Mouse (Mus musculus) cortical plate, adult 2 months (tissue): ENCODE data around the gene Dio3. TPM values are rescaled to one million over a fixed set of nuclear protein-coding genes. Genes with fewer than 3 reads are reported as not detected.

Experiments
- H3K27ac ChIP-seq: fragments of 200-500 bp; 2 replicates; pipeline ENCODE4 v1.5.1; 2012; ENCODE audit warnings: low read length, control low read depth, inconsistent platforms; ENCODE audit not compliant: insufficient read depth
- H3K4me1 ChIP-seq: fragments of 200-500 bp; 2 replicates; pipeline ENCODE4 v1.6.1; 2011; ENCODE audit warnings: low read length; ENCODE audit not compliant: control insufficient read depth, insufficient read depth
- H3K4me3 ChIP-seq: fragments of 200-500 bp; 2 replicates; pipeline ENCODE4 v1.5.1; 2011; ENCODE audit warnings: mild to moderate bottlenecking, low read length, control low read depth; ENCODE audit not compliant: insufficient read depth
- CTCF ChIP-seq: fragments of 200-500 bp; IDR thresholded peaks from 2 replicates; pipeline ENCODE4 v1.5.1; 2011; ENCODE audit warnings: mild to moderate bottlenecking, control low read depth, low read length; ENCODE audit not compliant: insufficient read depth; ENCODE audit errors: extremely low read depth
- POLR2A ChIP-seq: fragments of 200-500 bp; IDR thresholded peaks from 2 replicates; pipeline ENCODE4 v1.6.1; 2011; ENCODE audit warnings: mild to moderate bottlenecking, low read length, control low read depth; ENCODE audit not compliant: insufficient read depth; ENCODE audit errors: extremely low read depth
- polyA plus RNA-seq: library from polyadenylated mRNA; depleted of rRNA; stranded (reverse); fragments of >200 nt; gene quantifications from 2 replicates; pipeline ENCODE4 v1.2.3, GENCODE M21; 2012

Gene Dio3
- polyA plus RNA-seq, 1 experiment = 1.2 TPM

DNA sequence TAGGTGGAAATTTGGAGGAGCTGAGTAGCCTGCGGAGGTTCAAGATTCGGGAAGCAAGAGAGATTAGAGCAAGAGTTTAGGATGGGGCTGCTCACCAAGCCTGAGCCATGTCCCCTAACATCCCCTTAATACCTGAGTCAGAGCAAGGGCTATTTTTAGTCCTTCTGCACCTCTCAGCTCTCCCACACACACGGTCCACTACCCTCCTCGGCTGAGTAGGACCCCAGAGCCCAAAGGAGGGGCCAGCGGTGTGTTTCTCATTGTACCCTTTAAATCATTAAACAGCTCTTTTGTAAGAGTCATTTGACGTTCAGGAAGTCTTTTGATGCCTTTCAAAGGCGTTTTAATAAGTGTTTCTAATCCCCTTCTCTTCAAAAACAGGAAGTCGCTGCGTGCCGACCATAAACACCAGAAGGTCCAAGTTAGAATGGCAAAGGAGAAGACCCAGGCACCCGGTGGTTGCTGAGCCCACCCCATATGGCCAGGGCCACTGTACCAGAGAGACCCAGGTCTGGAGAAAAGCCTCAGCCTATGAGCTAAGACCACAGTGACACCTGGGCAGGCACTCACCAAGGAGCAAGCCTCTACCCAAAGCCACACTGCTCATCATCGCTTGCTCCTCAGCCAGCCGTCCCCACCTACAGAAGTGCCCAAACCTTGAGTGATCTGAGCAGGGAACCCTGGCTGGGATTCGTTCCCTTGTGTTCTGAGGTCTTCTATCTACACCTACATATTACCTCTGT, 22.2 kb upstream of the Dio3 start:
- Histone ChIP-seq H3K27ac (no peak overlapping the region), H3K4me1 (peaks cover 2% of the 10 kb centered on the region; the same call in 1 of the 2 replicates), H3K4me3 (no peak overlapping the region)
- TF ChIP-seq POLR2A (no peak), CTCF (no peak)

DNA sequence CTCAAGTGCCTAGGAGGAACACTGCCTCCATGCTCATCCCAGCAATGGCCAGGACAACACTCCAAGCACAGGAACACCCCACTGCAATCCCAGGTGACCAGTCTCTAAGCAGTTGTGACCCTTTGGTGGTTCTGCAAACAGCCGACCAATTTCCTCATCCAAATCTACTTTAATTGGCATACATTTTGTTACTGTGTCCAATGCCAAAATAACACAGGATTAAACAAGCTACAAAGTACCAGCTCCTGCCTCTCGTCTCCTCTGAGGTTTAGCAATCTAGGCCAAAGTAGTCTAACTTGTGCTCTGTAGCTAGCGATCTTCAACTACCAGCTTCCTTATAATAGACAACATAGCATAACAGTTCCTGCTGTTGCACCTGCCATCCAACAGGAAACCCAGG, 10.6 kb upstream of the Dio3 start:
- Histone ChIP-seq H3K27ac (no peak overlapping the region), H3K4me1 (no peaks in the 10 kb centered on the region), H3K4me3 (no peak overlapping the region)
- no peak for TF ChIP-seq CTCF
- no peak for TF ChIP-seq POLR2A

DNA sequence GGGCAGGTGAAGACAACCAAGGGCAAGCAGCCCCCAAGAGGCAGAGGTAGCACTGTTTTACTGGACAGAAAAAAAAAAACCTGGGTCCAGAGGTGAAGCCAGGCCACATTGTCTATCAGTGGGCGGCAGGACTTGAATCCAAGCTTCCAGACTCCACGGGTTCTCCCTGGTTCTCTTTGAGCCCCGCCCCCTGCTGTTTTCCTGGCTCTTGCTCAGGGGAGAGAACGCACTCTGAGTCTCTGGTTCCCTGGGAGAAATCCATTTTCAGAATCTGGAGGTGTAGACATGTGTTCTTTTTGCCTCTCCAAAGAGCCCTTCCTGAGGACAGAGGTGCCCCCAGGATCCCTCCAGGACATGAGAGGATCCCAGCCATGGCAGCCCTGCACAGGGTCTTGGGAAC, 9.2 kb upstream of the Dio3 start:
- H3K4me1 ChIP-seq = no peaks in the 10 kb centered on the region
- H3K27ac ChIP-seq = no peak overlapping the region
- no peak for TF ChIP-seq POLR2A
- TF ChIP-seq CTCF = no peak
- H3K4me3 ChIP-seq = no peak overlapping the region

DNA sequence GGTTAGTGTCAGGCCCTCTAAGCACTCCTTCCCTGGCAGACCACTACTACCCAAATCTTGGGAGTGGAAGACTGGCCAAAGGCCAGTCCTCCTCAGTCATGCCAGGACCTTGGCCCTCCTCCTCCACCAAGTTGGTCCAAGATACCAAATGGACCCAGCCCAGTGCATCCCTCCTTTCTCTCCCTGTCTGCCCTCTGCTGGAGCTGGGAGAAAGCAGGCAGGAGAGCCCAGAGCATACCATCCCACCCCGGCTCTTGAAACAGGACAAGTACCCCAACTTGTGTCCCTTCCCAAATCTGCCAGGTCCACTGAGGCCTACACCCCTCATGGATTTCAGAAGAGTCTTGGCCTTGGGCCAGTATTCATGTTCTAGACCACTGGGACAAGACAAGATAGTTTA, 2.8 kb upstream of the Dio3 start:
- H3K4me3 ChIP-seq = no peak overlapping the region
- TF ChIP-seq CTCF = no peak
- no peak for TF ChIP-seq POLR2A
- no peak overlapping the region for H3K27ac ChIP-seq
- no peaks in the 10 kb centered on the region for H3K4me1 ChIP-seq

DNA sequence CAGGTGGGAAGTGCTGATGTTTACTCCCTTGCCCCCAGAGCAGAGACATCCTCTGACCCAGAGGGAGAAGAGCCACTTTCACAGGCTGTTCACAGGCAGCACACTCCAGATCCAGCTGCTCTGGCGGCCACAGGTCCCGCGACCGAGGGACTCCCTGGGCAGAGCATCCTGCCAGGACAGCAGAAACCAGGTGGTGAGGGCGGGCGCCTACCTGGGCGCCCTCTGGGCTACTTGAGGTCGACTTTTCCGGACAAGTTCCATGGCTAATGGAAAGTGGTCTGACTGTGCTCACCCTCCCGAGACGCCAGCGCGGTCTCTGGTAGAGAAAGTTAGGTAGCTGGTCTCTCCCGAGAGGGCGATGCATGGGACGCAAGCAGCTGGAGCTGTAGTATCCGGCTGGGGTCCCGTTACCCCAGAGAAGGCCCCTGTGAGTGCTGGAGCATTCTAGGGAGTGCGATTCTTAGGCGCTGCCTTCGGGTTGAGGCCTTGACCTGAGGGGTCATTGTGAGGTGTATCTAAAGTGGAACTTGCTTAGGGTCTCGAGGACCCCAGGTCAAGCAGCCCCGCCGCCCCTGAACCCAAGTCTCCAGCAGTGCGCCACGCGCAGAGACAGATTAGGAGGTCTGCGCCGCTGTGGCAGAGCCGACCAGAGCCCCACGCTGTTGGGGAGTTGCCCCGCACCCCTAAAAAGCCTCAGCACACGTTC, 1.5 kb upstream of the Dio3 start:
- TF ChIP-seq CTCF (no peak), POLR2A (no peak)
- Histone ChIP-seq H3K27ac (no peak overlapping the region), H3K4me3 (no peak overlapping the region), H3K4me1 (no peaks in the 10 kb centered on the region)

DNA sequence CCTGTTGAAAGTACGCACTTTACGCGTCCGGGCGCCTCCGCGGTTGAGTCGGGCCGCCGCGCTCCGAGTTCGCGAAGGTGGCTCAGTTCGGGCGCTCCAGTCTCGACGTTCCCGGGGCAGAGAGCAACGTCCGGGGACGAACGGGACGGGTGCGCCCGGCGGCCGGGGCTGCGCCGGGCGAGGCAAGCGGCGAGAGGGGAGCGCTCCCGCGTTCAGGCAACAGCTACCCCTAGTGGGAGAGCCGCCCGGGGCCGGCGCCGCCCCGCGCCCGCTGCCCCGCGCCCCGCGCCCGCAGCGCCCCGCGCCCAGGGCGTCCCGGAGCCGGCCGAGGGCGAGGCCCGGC, 932 bp upstream of the Dio3 start:
- H3K4me3 ChIP-seq = no peak overlapping the region
- TF ChIP-seq CTCF (no peak), POLR2A (no peak)
- no peak overlapping the region for H3K27ac ChIP-seq
- no peaks in the 10 kb centered on the region for H3K4me1 ChIP-seq

DNA sequence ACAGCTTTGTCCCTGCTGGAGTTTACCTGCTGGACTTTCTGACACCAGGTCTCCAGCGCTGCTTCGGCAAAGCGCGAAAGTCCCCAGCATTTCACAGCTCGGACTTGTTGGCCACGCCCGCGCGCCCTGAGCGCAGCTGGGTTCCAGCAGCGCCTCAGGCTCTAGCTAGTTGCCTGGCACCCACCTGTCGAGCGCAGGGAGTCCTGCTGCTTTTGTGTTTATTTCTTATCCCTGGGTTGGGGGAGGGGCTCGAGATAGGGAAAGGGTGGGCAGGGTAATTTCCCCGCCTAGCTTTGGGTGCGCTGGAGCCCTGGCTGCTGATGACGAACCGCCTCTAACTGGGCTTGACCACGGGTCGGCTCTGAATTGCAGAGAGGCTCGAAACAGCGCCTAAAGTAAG, 1.5 kb downstream of the Dio3 start:
- TF ChIP-seq CTCF (no peak), POLR2A (no peak)

DNA sequence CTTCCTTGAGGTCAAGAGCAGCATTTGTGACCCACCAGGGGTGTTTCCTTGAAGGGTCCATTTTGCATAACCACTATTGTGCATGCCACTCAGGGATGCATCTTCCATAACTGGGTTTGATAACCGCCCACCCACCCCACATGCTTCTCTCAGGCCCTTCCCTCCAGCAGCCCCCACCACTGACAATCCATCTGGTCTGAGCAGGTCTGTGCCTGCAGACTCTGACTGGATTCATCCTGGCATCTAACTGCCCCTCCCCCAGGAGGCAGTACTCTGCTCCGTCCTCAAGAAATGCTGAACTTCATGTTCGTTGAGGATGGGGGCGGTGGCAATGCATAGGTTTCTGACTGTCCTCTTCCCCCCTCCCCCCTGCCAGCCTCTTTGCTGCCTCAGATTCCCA, 4.9 kb downstream of the Dio3 start:
- Histone ChIP-seq H3K4me3 (no peak overlapping the region), H3K27ac (no peak overlapping the region), H3K4me1 (no peaks in the 10 kb centered on the region)
- TF ChIP-seq CTCF (no peak), POLR2A (no peak)

More for the DNA sequence above, 1.5 kb downstream of the Dio3 start:
- Histone ChIP-seq H3K4me1 (no peaks in the 10 kb centered on the region), H3K4me3 (no peak overlapping the region), H3K27ac (no peak overlapping the region)

DNA sequence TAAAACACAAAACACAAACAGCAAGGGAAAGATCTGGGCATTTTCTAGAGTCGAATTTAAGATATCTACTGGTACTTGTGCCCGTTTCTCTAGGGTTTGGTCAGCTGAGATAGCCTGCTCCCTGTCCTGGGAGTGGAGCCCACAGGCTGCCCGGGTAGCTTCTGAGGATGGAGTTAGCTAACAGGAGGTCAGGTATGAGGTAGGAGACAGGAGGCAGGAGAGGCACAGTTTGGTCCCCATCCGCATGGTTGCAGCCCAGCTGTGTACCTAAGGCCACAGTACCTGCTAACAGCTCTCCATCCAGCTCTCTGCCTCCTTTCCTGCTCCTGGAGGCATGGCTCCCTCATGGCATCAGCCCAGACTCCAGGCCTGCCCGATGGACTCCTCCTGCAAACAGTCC, 13.9 kb downstream of the Dio3 start:
- no peaks in the 10 kb centered on the region for H3K4me1 ChIP-seq
- no peak overlapping the region for H3K27ac ChIP-seq
- no peak overlapping the region for H3K4me3 ChIP-seq
- TF ChIP-seq CTCF = no peak
- no peak for TF ChIP-seq POLR2A

DNA sequence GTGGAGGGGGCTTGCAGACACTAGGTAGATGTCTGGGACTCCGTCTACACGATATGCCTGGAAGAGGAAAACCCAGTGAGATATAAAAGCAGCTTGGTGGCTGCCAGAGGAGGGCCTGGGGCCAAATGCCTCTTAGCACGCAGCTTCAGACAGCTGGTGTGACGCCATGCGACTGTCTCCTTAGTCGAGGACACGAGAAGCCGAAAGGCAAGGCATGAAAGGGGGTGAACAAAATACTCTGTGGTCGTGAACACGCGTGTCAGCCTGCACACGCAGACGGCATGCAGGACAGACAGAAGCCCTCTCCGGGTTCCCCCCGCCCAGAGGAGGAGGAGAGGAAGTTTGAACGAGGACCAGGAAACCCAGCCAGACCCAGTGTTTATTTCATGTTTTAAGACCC, 16.0 kb downstream of the Dio3 start:
- no peak for TF ChIP-seq POLR2A
- no peak for TF ChIP-seq CTCF
- H3K4me3 ChIP-seq = no peak overlapping the region

More for the DNA sequence above, 16.0 kb downstream of the Dio3 start:
- Histone ChIP-seq H3K4me1 (no peaks in the 10 kb centered on the region), H3K27ac (no peak overlapping the region)
